Mouse (Mus musculus) layer of hippocampus, postnatal 36 days (tissue): ENCODE data around the gene Pik3r5. TPM values are rescaled to one million over a fixed set of nuclear protein-coding genes. Genes with fewer than 3 reads are reported as not detected.

Source experiments
- DNase-seq, 2 experiments: peaks; one replicate each; pipeline ENCODE4 v3.0.0; 2022
- total RNA-seq, 2 experiments: library from RNA; stranded (reverse); gene quantifications; 2 replicates each; pipeline ENCODE4 v1.2.3; 2021

The Pik3r5 gene
- total RNA-seq, 2 experiments from 2014 or later, result 1.2 to 2.8 TPM

GRCm38 (mm10) chr11:68401428-68401827, 30.5 kb upstream of the Pik3r5 start:
- no peak for DNase-seq

- no peak for DNase-seq
Observed at GRCm38 (mm10) chr11:68404185-68404584, 27.7 kb upstream of the Pik3r5 start.

GRCm38 (mm10) chr11:68405576-68405975, 26.3 kb upstream of the Pik3r5 start:
- DNase-seq, result no peak

- no peak for DNase-seq
Observed at GRCm38 (mm10) chr11:68407266-68407926, 24.5 kb upstream of the Pik3r5 start.

- DNase-seq, result peak; percentile 52 to 58
Observed at GRCm38 (mm10) chr11:68408127-68408526, 23.8 kb upstream of the Pik3r5 start.

- DNase-seq, result no peak
Observed at GRCm38 (mm10) chr11:68417001-68417400, 14.9 kb upstream of the Pik3r5 start.

- DNase-seq, result peak; percentile 15 to 24
Observed at GRCm38 (mm10) chr11:68417831-68418230, 14.1 kb upstream of the Pik3r5 start.

- no peak for DNase-seq
Observed at GRCm38 (mm10) chr11:68425492-68426315, 6.2 kb upstream of the Pik3r5 start.

- DNase-seq, result no peak
Observed at GRCm38 (mm10) chr11:68427083-68427570, 4.8 kb upstream of the Pik3r5 start.

GRCm38 (mm10) chr11:68430662-68431061, 1.3 kb upstream of the Pik3r5 start:
- DNase-seq, result no peak

- no peak for DNase-seq
Observed at GRCm38 (mm10) chr11:68432361-68433021, 570 bp downstream of the Pik3r5 start.

- DNase-seq, result no peak
Observed at GRCm38 (mm10) chr11:68433534-68433933, 1.6 kb downstream of the Pik3r5 start.

- no peak for DNase-seq
Observed at GRCm38 (mm10) chr11:68434697-68435096, 2.8 kb downstream of the Pik3r5 start.

- no peak for DNase-seq
Observed at GRCm38 (mm10) chr11:68435601-68436000, 3.7 kb downstream of the Pik3r5 start.

- no peak for DNase-seq
Observed at GRCm38 (mm10) chr11:68436376-68436775, 4.5 kb downstream of the Pik3r5 start.

GRCm38 (mm10) chr11:68440100-68440499, 8.2 kb downstream of the Pik3r5 start:
- no peak for DNase-seq

GRCm38 (mm10) chr11:68440965-68441364, 9.0 kb downstream of the Pik3r5 start:
- no peak for DNase-seq

GRCm38 (mm10) chr11:68442346-68442745, 10.4 kb downstream of the Pik3r5 start:
- DNase-seq, result no peak

- no peak for DNase-seq
Observed at GRCm38 (mm10) chr11:68442983-68443638, 11.2 kb downstream of the Pik3r5 start.

- no peak for DNase-seq
Observed at GRCm38 (mm10) chr11:68445901-68446300, 14.0 kb downstream of the Pik3r5 start.

GRCm38 (mm10) chr11:68446547-68446946, 14.6 kb downstream of the Pik3r5 start:
- DNase-seq, result no peak

GRCm38 (mm10) chr11:68447242-68447641, 15.3 kb downstream of the Pik3r5 start:
- no peak for DNase-seq

GRCm38 (mm10) chr11:68448356-68448755, 16.4 kb downstream of the Pik3r5 start:
- DNase-seq, result no peak
